Mouse (Mus musculus): ENCODE measurements around the gene Ubc.
A peak's percentile ranks its signal among the peaks of the same experiment; 100 is the strongest.
"Not testable (repeated sequence)": the region's sequence is repeated elsewhere in the genome, so short reads cannot be mapped to it uniquely, and the experiment has no call there.

Ubc gene

GRCm38 (mm10) chr5:125404536-125404902 lies 14.5 kb upstream of the Ubc start:
- no peak for DNase-seq (ENCODE audit: low spot score)

- DNase-seq (ENCODE audit: low spot score) = peak; percentile 67
These were observed 13.8 kb upstream of the Ubc start for GRCm38 (mm10) chr5:125403481-125404465.

- no peak for DNase-seq (ENCODE audit: low spot score)
These were observed 13.0 kb upstream of the Ubc start for GRCm38 (mm10) chr5:125402991-125403390.

GRCm38 (mm10) chr5:125402476-125402875 lies 12.5 kb upstream of the Ubc start:
- no peak for DNase-seq (ENCODE audit: low spot score)

- DNase-seq (ENCODE audit: low spot score) = no peak
These were observed 10.9 kb upstream of the Ubc start for GRCm38 (mm10) chr5:125400903-125401302.

- no peak for DNase-seq (ENCODE audit: low spot score)
These were observed 5.0 kb upstream of the Ubc start for GRCm38 (mm10) chr5:125395008-125395407.

- peak; percentile 52 for DNase-seq (ENCODE audit: low spot score)
These were observed 3.9 kb upstream of the Ubc start for GRCm38 (mm10) chr5:125393622-125394603.

GRCm38 (mm10) chr5:125392977-125393621 lies 3.1 kb upstream of the Ubc start:
- peak; percentile 86 for DNase-seq (ENCODE audit: low spot score)

GRCm38 (mm10) chr5:125392618-125392976 lies 2.6 kb upstream of the Ubc start:
- no peak for DNase-seq (ENCODE audit: low spot score)

GRCm38 (mm10) chr5:125392176-125392575 lies 2.2 kb upstream of the Ubc start:
- not testable (repeated sequence) for DNase-seq (ENCODE audit: low spot score)

GRCm38 (mm10) chr5:125391609-125392008 lies 1.6 kb upstream of the Ubc start:
- no peak for DNase-seq (ENCODE audit: low spot score)

GRCm38 (mm10) chr5:125390906-125391477 lies 990 bp upstream of the Ubc start:
- DNase-seq (ENCODE audit: low spot score) = no peak

GRCm38 (mm10) chr5:125389131-125389578 lies 847 bp downstream of the Ubc start, which contains the start of gene Gm10382:
TSS of gene Gm10382 (plus strand) at chr5:125389322.
- DNase-seq (ENCODE audit: low spot score) = peak; percentile 59

- no peak for DNase-seq (ENCODE audit: low spot score)
These were observed 1.5 kb downstream of the Ubc start for GRCm38 (mm10) chr5:125388358-125389092.

GRCm38 (mm10) chr5:125387295-125387694 lies 2.7 kb downstream of the Ubc start:
- not testable (repeated sequence) for DNase-seq (ENCODE audit: low spot score)

GRCm38 (mm10) chr5:125385215-125385940 lies 4.6 kb downstream of the Ubc start:
- no peak for DNase-seq (ENCODE audit: low spot score)

GRCm38 (mm10) chr5:125384512-125385214 lies 5.3 kb downstream of the Ubc start:
- no peak for DNase-seq (ENCODE audit: low spot score)

GRCm38 (mm10) chr5:125383637-125384420 lies 6.2 kb downstream of the Ubc start:
- no peak for DNase-seq (ENCODE audit: low spot score)

Data from ovary, postnatal 14 days (tissue).